28 mouse cellular contexts compared by ENCODE assay signal in the genomic region with DNA sequence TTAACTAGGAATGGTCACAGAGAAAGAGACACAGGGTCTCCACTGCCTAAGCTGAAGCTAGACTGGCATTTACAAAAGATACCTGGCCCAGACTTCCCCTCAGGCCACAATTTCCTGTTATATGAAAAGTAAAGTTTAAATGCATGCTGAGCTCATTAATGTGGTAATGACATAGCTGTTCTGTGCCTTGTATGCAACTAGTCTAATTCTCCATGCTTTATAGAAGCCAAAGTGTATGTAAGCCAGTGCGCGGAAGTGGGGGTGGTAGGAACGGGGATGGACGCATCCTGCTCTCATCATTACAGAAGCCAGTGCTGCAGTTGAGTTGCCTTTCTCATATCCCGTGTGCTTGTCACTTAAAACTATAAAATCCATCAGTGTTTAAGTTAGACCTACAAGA.
A peak's percentile ranks its signal among the peaks of the same experiment; 100 is the strongest.
DNase-seq lines count a peak whose midpoint lies in the region; ATAC-seq lines count a peak whose summit lies in the region.
"Had no signal": no experiment of that assay in that cellular context is flagged by ENCODE, and none has a peak within 500 bp of the region (broad histone marks: within the 10 kb centered on the region; RNA-seq: fewer than 3 reads in every experiment).

No protein-coding gene starts in this region.

- no peaks in the 10 kb centered on the region for H3K27me3 ChIP-seq in heart, embryonic 11.5 days (ENCODE audit: control insufficient read depth, insufficient read depth, low read length)
- H3K27me3 ChIP-seq in kidney, embryonic 16.5 days (ENCODE audit: insufficient read depth, low read length): no peaks in the 10 kb centered on the region
- H3K27me3 ChIP-seq: heart, embryonic 13.5 days; liver, embryonic 13.5 days had no signal

- no peaks in the 10 kb centered on the region for H3K9me3 ChIP-seq in heart, embryonic 11.5 days (replicated peaks; ENCODE audit: control insufficient read depth, low read length)
- H3K9me3 ChIP-seq in kidney, embryonic 16.5 days (ENCODE audit: low read length): no peaks in the 10 kb centered on the region
- H3K9me3 ChIP-seq: heart, embryonic 13.5 days; hindbrain, embryonic 10.5 days; liver, embryonic 13.5 days had no signal

- H3K4me3 ChIP-seq in heart, embryonic 11.5 days (ENCODE audit: low read depth, low read length): no peak overlapping the region
- no peak overlapping the region for H3K4me3 ChIP-seq in kidney, embryonic 16.5 days (ENCODE audit: low read length)
- H3K4me3 ChIP-seq: heart, adult 2 months; heart, embryonic 13.5 days; hindbrain, embryonic 10.5 days; liver, embryonic 13.5 days had no signal

- H3K4me2 ChIP-seq in heart, embryonic 11.5 days: no peak overlapping the region
- H3K4me2 ChIP-seq in kidney, embryonic 16.5 days (replicated peaks; ENCODE audit: low read depth, low read length): no peak overlapping the region
- H3K4me2 ChIP-seq: heart, embryonic 13.5 days; liver, embryonic 13.5 days had no signal

- intact Hi-C loops in left cerebral cortex, postnatal 25 days (cut with DNase I): no loop called here

- H3K9ac ChIP-seq in heart, embryonic 11.5 days (ENCODE audit: low read depth, low read length): no peak overlapping the region
- H3K9ac ChIP-seq in kidney, embryonic 16.5 days (replicated peaks; ENCODE audit: low read length): no peak overlapping the region
- H3K9ac ChIP-seq: heart, embryonic 13.5 days; liver, embryonic 13.5 days had no signal

- no peak overlapping the region for H3K27ac ChIP-seq in heart, embryonic 11.5 days (ENCODE audit: low read depth, low read length)
- no peak overlapping the region for H3K27ac ChIP-seq in kidney, embryonic 16.5 days (ENCODE audit: low read length)
- H3K27ac ChIP-seq: heart, adult 2 months; heart, embryonic 13.5 days; hindbrain, embryonic 10.5 days; liver, embryonic 13.5 days; stomach, postnatal 0 days had no signal

- peaks cover 2% of the 10 kb centered on the region; the same call in 1 of the 2 replicates for H3K4me1 ChIP-seq in heart, embryonic 11.5 days (ENCODE audit: control insufficient read depth, insufficient read depth, low read length)
- H3K4me1 ChIP-seq in kidney, embryonic 16.5 days (ENCODE audit: insufficient read depth, low read length): no peaks in the 10 kb centered on the region
- H3K4me1 ChIP-seq: hindbrain, embryonic 10.5 days; liver, embryonic 13.5 days had no signal

- WGBS in heart, embryonic 11.5 days (ENCODE audit: insufficient replicate concordance): 93% methylated on average over 5 of the region's 5 CpGs
- WGBS in kidney, embryonic 16.5 days: 91% methylated on average over 5 of the region's 5 CpGs

- ATAC-seq in heart, embryonic 11.5 days (replicated peaks; ENCODE audit: insufficient number of reproducible peaks, low FRiP score, low TSS enrichment): no peak
- ATAC-seq in hematopoietic stem cell, adult 5-6 weeks (replicated peaks in 1 of 2; ENCODE audit: insufficient read depth in 1 of 2, low FRiP score in 2 of 2, low TSS enrichment in 1 of 2, low read depth in 1 of 2, poor library complexity in 2 of 2, severe bottlenecking in 2 of 2): peak; percentile 62 to 66
- ATAC-seq in kidney, embryonic 16.5 days (ENCODE audit: low FRiP score, low TSS enrichment): no peak
- ATAC-seq: forebrain, embryonic 14.5 days; hindbrain, embryonic 16.5 days; intestine, embryonic 16.5 days had no signal

- 0 out of 2 replicates have a peak, but pooled peaks cover 2% of the 10 kb centered on the region for H3K36me3 ChIP-seq in heart, embryonic 11.5 days (ENCODE audit: control insufficient read depth, insufficient read depth, low read length)
- H3K36me3 ChIP-seq in kidney, embryonic 16.5 days (ENCODE audit: insufficient read depth, low read length): peaks cover 32% of the 10 kb centered on the region; the same call in 1 of the 2 replicates

- peak; percentile 55 for DNase-seq in heart, adult 11 months
- peak; percentile 67 for DNase-seq in CD4-positive, CD25-positive, alpha-beta regulatory T cell, adult 2 months (ENCODE audit: low read depth, low spot score)
- DNase-seq in thymus, postnatal 25 days: peak; percentile 46
- DNase-seq in spleen, adult 12 weeks (ENCODE audit: low spot score): no peak
- no peak for DNase-seq in left cerebral cortex, postnatal 25 days (ENCODE audit: low spot score in 2 of 2)
- DNase-seq: adrenal gland, adult 8-10 months; cerebellum, adult 2 months; cerebellum, postnatal 14 days; gastrocnemius, postnatal 25 days; heart, adult 2 months; heart, postnatal 10 days; kidney, adult 9 months; kidney, postnatal 14 days; layer of hippocampus, adult 9-11 months; liver, embryonic 13.5 days; lung, adult 18-20 months; lung, postnatal 10 days; midbrain, embryonic 14.5 days; right cerebral cortex, adult 18-20 months had no signal

Comparison
In these comparisons a context has a peak if more than half of its experiments do, and no peak if none do; other contexts are left out.
1. DNase-seq: peak in heart, adult 11 months (single experiment), CD4-positive, CD25-positive, alpha-beta regulatory T cell, adult 2 months (single experiment) and thymus, postnatal 25 days (single experiment); none in spleen, adult 12 weeks (single experiment) and left cerebral cortex, postnatal 25 days (0 of 2).
2. ATAC-seq: peak in hematopoietic stem cell, adult 5-6 weeks (2 of 2); none in heart, embryonic 11.5 days (single experiment) and kidney, embryonic 16.5 days (single experiment).